Mouse (Mus musculus): ENCODE measurements around the gene Prpf40b. TPM values are rescaled to one million over a fixed set of nuclear protein-coding genes. Genes with fewer than 3 reads are reported as not detected.

The Prpf40b gene
- total RNA-seq, 2 experiments from 2014 or later = 38.0 to 49.6 TPM

DNA sequence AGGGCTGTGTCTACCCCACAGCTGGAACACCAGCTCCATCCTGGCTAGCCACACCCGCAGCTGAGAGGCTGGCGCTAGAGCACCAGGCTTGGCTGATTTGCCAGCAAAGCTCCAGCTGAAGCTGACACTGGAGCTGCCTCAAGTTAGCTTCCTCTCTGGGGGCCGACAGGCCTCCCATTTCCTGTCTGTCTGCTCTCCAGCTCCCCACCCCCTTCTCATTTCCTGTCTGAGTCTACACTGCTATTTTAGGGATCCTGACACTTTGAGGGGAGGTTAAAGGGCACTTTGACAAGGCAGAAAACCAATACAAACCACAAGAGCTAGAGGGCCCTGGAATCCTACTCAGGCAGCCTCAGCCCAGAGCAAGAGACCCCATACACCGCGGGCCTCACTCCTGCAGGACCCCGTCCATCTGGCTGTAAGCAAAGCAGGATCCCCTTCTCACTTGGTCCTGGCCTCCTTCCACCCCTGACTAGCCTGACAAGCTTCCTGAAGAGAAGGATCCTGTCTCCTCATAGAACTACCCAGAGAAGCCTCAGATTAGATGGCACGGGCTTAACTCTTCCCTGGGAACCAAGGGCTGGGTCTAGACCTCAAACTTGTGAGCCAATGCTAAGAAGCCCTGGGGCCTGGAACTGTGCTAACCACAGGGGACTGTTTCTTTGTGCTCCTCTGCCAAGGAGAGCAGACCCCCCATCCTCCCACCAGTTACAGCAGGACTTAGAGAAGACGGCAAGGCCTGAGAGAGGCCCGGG, 38.2 kb downstream of the Prpf40b start:
- peak; percentile 56 to 78 for DNase-seq

DNA sequence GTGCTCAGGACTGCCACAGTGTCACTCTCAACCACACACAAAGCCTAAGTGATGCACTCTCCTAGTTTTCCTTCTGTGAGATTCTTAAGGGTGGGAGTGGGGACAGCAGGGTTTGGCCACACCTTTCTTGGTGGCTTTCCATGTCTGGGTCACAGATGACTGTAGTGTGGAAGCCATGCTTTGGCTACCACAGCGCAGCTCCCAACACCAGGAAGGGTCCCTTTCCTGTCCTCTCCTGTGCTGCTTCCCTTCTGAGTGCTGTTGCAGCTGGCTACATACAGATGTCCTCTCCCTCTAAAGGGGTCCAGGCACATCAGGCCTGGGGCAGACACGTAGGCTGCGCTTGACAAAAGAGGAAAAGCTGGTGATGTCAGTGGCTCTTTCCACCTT, 38.8 kb downstream of the Prpf40b start:
- peak; percentile 25 to 38 for DNase-seq

DNA sequence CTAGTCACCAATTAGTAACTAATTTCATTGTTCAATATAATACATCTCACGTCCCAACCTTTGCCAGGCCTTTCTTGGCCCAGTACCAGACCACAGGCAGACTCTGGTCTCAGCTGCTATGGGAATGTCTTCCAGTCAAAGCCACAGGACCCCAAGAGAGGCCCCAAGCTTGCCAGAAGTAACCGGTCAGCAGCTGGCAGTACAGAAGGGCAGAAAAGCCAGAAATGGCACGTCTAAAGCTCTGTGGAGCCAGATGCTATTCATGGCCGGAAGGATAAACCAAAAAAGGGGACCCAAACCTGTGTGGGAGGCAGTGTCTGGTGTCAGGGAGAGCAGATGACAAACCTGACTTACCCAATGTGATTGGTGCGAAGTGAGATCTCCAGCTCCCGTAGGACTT, 39.6 kb downstream of the Prpf40b start:
- DNase-seq = no peak

DNA sequence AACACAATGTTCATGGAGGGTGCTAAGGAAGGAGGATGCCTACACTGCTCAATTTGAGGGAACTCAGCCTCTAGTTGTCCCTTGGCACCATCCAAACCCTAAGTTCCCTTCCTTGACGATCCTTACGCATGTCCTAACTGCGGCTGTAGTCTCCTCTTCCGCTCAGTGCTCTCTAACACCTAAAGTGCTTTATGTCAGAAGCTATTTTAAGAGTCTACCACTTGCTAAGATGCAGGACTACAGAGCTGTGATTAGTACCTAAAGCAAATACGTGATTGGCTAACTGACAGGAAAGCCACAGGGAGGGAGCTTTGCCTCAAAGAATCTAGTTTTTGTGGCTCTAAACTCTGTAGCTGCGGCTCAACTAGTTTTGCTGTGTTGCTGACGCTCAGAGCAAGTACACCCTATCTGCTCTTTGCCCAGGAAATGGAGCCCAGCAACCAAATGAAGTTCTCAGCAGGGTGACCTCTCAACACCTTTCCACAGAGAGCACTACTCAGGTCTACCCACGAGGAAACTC, 41.0 kb downstream of the Prpf40b start:
- no peak for DNase-seq

DNA sequence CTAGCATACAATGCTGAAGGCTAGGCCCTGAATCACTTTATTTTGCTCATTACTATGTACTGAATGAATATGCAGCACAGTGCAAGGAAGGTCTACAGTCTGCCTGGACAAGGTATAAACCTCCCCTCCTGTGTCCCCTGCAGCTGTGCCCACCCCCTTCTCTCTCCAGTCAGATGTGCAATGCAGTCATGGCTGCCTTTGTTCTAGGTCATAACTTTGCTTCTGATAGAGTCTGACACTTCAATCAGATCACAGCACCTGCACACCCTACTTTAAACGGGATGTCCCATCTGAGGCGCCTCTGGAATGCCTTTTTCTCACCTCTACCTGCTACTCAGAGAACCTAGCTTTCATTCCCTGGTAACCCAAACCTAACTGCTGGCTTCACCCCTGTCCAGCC, 44.0 kb downstream of the Prpf40b start:
- no peak for DNase-seq

DNA sequence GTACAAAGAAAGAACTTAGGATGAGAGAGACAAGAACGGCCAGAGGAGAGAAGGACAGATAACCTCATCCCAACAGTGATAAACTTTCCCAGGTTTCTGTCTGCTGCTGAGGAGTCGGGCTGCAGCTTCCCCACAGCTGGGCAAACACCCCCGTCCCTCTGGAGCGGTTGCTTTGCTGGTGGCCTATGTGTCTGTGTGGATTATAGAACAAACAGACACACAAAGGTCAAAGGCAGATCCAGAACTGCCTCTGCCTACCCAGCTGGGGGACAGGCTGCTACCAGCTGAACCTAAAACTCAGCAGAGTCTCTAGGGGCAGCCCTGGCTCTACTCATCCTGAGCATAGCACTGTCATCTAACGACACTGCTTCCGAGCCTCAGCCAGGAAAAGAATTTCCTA, 44.8 kb downstream of the Prpf40b start:
- DNase-seq = no peak

DNA sequence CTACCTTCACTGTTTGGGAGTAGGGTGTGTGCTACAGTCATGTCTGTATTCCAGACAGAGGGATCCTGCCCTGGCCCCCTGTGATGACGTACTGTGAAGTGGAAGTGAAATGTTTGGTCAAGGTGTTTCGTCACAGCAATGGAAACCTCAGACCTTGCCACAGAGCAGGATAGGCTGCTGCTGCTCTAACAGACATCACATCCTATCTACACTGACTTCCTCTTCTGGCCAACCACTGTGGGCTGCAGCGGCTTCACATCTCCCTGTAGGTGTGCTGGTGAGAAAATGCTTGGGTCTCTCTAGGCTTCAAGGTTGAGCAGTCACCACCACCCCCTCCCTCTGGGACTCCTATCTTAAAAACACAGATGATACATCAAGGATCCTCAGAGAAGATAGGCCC, 46.2 kb downstream of the Prpf40b start:
- no peak for DNase-seq

DNA sequence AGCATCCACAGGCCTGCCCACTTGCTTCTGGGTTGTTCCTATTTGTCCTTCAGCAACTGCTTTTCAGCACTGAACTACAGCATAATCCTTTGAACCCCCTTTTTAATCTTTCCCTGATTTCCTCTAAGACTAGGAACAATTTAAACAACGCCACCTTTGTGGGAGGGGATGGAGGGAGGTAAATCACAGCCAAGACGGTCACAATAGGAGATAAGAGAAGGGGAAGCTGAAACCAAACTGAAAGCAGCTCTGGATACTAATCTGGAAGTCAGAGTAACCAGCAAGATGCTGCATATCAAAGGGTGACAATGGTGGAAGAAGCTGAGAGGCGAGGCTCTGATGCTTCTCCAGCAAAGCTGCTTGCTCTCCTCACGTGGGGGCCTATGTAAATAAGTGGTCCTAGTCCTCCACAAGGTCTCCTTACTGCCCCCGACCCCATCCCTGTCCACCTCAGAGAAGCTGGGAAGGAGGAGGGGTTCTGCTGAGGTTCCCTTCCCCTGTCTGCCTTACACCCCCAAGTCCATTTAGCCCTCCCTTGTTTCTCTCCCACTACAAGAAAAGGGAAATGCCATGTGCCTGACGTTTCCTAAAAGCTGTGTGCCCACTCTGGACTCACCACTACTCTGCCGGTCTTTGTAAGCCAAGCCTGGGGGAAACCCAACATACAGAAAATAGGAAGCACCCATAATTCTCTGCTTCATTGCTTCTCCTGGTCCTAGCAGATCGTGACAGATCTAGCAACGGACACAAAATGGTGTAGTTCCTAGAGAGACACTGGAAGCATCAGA, 47.5 kb downstream of the Prpf40b start:
- no peak for DNase-seq

DNA sequence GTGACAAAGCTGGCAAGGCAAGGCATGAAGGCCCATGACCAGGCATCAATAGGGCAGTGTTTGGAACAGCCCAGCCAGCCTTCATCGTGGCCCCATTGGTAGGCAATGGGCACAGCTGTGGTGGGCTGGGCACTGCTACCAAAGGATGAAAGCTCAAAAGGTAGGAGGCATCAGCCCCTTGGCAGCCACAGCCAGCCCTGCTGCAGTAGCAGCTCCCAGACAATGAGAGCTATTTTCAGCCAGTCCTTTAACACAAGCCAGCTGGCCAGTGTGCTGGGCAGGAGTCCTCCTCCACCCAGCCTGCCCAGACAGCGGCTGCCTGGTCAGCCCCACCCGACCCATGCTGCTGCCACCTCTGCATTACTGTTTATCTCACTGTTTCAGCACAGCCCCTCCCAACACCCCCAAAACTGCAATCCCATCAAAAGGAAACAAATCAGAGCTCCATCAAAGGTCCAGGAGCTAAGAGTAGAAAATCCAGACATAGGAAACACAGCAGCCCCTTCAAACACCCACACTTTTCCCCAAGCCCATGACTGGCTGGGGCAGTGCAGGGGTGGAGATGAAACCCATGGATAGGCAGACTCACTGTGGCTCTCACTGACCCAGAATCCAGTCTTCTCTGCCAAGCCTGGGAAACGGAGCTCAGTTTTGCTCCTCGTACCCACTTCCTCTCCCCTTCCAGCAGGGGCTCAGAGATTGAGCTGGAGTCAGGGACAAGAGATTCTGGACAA, 48.7 kb downstream of the Prpf40b start:
- peak in 1 of 2 experiments; percentile 31 for DNase-seq

DNA sequence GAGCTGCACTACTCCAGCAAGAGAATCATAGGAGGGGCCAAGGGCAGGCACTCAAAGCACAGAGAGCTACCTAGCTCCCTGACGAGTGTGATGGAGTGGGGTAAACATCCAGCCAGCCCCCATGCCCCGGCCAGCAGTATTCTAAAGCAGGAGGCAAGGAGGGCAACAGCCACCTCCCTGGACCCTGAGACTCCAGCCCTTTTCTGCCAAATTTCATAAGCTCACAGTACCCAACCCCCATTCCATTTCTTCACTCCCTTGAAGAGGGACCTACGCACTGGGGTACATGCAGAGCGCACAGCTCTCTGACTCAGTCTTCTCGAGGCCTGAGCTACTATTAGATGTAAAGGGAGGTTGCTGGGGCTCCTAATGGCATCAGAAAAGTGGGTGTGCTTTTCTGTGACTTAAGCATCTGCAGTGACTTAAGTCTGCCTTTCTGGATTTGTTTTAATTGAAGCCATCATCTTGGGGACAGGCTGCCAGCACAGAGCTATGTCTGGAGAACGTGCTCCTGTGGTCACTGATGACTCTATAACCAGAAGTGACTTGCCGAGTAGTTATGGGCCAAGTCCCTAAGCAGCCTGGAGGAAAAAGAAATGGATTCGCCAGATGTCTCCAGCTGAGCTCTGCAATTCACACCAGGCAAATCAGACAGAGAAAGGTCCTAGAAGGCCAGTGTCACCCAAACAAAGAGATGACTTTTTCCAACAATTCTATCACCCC, 49.4 kb downstream of the Prpf40b start:
- no peak for DNase-seq

DNA sequence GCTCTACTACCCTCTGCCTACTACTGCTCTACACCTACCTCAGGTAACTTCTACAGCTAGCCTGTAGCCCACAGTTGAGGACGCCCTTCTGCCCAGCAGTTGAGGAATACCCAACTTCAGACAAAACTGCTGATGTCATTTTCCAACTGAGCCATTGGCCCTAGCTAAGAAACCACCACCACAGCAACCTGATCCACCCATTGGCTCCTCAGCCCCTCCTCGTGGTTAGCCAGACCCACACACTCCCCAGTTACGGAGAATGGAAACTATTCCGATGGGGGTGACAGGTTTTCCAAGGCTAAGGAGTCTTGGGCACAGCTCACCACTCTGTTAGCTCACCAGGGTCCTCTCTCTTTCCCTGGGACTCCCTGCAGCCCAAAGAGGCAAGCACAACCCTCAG, 50.1 kb downstream of the Prpf40b start:
- no peak for DNase-seq

DNA sequence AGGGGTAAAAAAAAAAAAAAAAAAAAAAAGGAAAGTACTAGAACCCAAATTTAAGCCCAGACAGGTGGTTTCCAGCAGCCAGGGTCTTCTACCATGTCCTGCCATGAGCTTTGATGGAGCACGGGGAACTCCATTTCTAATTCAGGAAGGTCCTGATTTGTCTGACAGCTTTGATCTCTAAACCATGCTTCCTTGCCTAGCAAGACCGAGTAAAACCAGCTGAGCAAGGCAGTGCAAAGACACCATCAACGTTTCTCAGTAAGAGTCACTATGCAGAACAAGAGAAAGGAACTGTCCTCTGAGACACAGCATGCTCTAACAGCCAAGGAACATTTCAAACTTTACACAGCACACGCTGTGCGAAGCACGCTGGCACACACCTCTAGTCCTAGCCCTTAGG, 56.7 kb downstream of the Prpf40b start:
- DNase-seq = no peak

DNA sequence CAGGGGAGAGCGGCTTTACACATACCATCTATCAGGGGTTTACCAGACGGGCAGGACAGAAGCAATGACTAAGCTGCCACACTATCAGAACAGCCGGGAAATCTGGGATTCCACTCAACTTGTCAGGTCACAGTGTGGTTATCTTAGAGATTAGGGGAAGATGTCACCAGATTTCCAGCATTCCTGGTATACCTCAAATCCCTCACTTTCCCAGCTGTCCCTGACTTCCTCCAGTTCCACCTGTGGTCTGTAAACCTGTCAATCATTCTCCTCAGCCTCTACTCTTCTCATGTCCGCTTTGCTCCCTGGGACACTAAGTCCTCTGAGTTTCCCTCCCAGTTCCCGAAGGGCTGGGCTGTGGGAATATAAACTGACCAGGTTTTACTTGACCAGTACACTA, 57.4 kb downstream of the Prpf40b start:
- DNase-seq = no peak

DNA sequence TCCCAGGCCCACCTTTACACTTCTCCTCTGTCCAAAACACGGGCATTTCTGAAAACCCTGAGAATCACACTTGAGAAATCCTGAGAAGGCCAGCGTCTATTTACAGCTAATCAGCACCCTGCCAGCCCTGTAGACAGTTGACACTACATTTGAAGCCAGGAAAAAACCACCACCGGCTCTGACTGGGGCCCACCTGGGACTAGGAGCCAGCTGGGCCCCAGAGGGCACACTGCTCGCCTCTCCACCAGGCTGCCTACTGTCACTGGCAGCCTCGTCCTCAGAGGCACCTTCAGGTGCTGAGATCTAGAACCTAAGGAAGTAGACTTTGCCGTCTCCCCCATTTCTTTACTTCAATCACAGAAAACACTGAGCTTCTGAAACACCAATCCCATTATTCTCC, 60.8 kb downstream of the Prpf40b start:
- no peak for DNase-seq

DNA sequence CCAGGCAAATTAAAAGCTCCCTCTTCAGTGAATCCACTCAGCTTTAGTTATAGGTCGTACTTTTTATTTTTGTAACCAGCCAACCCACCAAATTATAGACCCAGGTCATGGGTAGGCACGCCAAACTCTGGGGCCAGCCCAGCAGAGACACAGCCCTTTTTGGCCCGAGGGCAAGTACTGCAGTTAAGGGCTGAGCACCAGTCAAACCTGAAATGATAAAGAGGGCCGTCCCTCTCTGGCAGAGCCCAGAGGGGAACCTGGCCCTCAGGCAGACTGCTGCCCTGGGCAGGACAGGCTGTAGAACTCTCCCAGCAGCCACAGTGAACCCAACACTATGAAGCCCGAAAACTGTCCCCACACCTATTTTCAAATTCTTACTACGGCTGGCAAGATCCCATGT, 61.6 kb downstream of the Prpf40b start:
- no peak for DNase-seq

DNA sequence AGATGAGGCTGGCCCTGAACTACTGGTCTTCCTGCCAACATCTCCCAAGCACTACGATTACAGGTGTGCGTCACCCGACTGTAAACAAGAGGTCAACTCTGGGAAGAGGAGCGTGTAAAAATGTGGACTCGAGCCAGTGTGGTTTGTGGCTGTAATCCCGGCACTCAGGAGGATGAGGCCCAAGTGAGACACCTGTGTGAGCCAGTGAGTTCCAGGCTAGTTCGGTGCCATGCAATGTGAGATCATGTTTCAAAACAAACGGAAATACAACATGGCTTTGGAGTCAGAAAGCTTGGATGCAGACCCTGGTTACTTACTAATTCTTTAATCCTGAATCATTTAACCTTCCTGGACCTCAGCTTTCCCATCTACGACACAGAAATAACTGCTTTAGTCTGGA, 64.1 kb downstream of the Prpf40b start:
- no peak for DNase-seq

DNA sequence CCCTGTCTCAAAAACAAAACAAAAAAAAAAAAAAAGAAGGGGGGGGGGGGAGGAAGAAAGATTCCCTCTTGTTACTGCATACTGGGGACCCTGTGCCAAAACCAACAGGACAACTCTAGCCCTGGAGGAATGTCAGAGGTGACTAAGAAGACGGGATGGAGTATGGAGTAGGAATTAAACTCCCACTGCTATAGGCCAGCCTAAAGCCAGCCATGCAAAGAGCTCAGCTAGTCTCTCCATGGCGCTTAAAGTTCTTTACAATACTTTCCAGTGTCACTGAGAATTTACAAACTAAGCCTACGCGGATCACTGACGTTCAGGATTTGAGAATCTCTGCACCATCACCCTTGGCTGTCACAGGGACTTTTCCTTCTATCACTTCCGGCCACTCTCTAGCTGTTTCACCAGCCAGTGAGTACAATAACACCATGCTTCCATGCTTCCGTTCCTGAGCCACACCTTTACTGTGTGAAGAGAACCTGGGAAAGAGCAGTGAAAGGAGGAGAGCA, 69.2 kb downstream of the Prpf40b start:
- no peak for DNase-seq

DNA sequence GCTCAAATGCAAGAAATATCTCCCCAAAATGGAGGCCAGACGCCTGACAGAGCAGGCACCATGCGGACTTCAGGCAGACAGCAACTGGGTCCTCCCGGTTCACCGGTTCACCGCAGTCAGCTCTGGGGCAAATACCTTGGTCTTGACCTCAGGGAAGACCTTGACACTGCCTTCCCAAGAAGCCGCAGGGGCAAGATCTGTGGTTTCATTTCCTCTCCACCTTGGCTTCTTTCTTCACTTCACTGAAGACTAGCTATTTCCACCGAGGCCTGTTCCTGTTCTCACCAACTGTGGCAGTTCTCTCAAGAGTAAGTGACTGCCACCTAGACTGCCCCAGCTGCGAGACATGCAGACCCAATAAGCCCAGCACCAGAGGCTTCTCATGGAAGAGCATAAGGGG, 70.0 kb downstream of the Prpf40b start:
- DNase-seq = no peak

Data from adrenal gland, postnatal 36 days (tissue).